Mouse (Mus musculus) frontal cortex, postnatal 36 days (tissue): ENCODE data around the gene Il5.
A peak's percentile ranks its signal among the peaks of the same experiment; 100 is the strongest.

Experiments used
- DNase-seq, 2 experiments: peaks; one replicate each; pipeline ENCODE4 v3.0.0; 2022; ENCODE audit warnings: low spot score in 2 of 2

The Il5 gene

DNA sequence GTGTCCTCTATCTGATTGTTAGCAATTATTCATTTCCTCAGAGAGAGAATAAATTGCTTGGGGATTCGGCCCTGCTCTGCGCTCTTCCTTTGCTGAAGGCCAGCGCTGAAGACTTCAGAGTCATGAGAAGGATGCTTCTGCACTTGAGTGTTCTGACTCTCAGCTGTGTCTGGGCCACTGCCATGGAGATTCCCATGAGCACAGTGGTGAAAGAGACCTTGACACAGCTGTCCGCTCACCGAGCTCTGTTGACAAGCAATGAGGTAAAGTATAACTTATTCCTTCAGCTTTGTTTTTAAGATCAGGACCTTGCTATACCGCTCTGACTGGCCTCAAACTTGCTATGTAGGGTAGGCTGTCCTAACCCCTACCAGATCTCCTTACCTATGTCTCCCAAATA, at the start of gene Il5:
Gene Il5, plus strand, starts transcription at position 80 of the 400 bp plus-strand sequence.
- no peak for DNase-seq

DNA sequence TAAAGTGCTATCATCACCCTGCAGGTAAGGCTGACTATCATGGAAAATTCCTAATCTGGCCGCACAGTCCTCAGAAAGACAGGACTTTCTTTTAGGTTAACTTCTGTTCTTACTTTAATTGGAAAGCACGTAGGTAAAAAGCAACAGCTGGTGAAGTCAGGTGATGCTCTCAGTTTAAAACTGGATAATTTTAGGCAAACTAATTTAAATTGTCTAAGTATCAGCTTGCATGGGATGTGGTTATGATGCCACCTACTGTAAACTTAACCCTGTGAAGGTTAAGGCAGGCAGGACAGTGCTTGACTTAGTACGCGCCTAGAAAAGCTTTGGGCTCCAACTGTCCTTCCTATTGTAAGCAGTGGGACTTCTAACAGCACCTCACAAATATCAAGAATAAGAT, 49.2 kb upstream of the Il5 start:
- DNase-seq, result no peak

DNA sequence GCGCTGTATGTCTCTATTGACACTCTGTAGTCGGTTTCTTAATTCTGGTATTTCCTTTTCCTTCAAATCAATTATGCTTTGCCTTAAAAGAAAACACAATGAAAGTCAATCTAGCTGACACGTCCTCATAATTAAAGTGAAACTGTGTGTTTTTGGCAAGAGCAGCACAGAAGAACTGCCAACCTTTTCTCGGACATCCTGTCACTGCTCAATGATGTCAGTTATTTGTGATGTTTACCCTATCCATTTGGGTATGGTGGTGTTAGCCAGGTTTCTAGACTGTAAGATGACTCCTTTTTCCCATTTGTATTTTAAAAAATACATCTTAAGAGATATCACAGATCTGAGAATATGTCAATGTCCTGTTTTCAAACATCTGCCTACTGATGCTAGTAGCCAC, 40.5 kb upstream of the Il5 start:
- no peak for DNase-seq

DNA sequence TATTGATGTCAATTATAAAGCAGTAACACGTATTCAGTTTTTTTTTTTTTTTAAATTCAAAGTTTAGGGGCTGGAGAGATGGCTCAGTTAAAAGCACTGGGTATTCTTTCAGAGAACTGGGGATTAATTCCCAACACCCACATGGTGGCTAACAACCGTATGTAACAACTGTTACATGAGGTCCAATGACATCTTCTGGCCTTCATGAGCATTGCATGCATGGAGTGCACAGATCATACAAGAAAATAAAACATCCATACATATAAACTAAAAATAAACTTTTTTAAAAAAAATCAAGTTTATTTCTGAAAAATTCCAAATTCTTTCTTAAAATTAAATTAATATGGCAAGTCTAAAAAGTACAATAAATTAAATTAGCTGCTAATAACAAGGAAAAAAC, 38.9 kb upstream of the Il5 start:
- DNase-seq, result no peak

DNA sequence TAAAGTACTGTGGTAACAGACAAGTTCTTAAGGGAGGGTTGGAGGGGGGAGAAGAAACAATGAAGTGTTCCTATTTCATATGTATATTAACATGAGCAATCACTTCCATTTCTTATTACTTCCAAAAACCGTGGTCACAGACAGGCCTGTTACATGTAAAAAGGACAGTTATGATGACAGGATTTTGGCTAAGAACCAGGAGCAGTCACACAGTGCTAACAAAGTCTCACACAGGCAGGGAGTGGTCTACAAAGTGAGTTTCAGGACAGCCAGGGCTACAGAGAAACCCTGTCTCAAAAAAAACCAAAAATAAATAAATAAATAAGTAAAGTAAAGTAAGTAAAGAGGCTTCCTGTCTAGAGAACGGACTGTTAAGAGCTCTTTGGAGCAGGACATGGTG, 38.4 kb upstream of the Il5 start:
- DNase-seq, result no peak

DNA sequence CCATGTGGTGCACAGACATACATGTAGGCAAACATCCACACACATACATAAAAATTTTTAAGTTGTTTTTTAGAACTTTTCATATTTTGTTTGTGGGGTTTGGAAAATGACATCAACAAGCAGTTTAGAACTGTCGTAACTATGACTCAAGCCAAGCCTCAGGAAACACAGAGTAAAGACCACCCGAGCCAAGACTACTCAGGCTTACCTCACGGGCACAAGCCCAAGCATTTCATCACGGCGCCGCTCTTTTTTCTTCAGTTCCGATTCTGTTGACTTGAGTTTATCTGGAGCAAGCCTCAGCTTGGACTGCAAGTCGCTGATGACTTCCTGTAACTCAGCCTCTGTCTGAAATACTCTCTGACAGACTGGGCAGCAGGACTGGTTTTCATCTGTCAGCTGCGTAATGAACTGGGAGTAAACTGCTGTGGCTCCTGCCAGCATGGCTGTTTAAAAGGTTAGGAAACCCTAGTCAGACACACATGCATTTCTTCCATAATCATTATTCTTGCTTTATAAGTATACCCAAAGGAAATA, 37.5 kb upstream of the Il5 start:
- DNase-seq, result no peak

DNA sequence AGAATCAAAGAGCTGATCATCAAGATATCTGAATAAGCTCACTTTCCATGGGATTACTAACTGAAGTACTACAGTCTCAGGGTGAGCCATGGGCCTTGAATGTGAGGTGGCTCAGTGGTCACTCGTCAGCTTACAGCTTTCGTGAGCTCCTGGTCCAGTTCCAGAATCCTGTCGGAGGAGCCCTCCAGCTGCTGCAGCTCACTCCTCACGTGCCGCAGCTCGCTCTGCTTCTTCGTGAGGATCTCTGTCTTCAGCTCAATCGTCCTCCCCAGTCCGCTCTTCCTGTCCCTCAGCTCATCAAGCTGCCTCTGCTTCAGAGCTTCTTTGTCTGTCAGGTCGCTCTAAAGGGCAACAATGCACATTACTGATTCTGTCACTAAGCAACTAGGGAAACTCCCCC, 28.6 kb upstream of the Il5 start:
- DNase-seq, result no peak

DNA sequence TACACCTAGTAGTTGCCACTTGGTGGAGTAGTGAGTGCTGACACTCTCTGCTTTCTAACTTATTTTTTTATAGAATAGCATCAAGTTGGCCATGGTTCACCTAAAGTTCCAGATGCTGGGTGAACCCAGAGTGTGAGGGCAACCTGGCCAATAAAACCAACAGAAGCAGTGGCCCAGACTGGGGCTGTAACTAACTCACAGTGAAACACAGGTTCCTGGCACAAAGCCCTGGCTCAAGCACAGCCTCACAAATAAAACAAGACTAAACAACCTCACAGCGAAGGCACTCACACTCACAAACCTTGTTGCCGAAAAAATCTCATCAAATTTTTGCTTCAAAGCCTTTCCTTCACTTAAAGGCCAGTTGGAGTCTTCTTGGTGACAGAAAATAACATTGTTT, 22.1 kb upstream of the Il5 start:
- no peak for DNase-seq

DNA sequence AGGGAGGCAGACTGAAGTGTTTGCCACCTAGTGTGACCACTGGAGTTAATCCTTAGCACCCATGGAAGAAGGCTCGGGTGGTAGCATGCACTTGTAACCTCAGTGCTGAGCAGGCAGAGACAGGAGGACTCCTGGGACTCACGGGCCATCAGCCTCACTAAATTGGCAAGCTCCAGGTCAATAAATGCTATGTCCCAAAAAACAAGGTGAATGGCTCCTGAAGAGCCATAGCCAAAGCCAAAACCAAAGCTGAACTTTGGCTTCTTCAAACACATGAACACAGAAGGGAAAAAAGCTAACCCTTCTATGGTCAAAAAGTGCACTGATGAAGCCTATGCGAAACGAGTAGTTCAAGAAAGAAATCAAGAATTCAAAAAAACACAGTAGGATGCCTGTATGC, 21.2 kb upstream of the Il5 start:
- no peak for DNase-seq

DNA sequence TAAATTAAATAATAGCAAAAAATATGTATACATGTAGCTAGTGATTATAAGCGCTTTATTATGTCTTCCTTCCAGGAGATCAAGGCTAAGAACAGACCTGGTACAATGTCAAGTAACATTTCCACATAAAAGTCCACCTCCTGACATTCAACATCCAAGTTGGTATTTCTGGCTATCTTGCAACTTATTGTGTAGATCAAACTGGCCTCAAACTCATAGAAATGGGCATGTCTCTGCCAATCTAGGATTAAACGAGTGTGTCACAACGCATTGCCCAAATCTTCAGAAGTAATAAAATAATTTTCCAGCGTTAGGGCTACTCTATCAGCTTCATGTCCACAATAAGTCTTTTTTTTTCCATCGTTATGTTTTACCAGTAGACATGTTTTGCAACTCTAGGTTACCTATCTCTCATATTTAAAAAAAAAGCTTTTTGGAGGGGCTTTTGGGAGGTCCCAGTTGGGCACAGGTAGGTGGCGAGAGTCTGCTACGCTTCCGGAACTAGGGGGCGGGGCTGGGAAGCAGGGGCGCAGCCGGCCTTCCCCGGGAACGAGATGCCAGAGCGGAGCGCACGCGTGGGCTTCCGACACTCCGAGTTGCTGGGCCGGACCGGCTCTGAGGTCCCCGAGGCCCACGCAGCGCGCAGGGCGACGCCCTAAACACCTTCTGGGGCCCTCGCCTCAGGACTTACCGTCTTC, 14.2 kb upstream of the Il5 start:
- DNase-seq, result peak in 1 of 2 experiments; percentile 12

DNA sequence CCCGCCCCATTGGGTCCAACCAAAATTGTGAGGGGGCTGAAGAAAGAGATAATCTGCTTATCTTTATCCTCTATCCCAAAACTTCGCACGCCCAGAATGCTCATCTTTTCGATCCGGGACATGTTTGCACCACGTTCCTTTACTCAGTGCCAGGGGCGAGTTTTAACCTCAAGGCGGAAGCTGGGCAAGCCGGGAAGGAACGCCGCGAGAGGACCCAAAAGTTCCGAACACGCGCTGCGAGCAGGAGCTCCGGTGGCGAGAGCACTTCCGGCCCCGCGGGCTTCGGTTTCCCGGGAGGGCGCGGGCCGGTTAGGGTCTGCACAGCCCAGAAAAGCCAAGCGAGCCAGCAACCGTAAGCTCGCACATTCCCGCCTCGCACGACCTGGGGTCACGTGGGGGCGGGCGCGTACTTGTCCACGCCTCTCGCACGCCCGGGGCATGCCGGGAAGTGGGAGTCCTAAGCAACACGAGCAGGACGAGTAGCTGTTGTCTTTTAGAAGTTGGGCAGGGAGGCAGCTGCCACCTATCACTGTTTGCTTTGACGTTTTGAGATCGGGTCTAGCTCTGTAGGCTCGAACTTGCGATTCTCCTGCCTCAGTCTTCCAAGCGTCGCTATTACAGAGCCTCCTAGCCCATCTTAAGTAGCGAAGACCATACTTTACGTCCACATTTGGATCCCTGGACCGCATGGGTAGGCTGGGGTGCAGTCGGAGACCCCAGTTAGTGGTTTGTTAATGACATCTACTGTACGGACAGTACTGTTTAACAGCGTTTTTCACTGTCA, 13.5 kb upstream of the Il5 start, which contains the start of gene Rad50:
Gene Rad50, minus strand, starts transcription at position 386 of the 784 bp plus-strand sequence.
- DNase-seq, result peak; percentile 88 to 92

DNA sequence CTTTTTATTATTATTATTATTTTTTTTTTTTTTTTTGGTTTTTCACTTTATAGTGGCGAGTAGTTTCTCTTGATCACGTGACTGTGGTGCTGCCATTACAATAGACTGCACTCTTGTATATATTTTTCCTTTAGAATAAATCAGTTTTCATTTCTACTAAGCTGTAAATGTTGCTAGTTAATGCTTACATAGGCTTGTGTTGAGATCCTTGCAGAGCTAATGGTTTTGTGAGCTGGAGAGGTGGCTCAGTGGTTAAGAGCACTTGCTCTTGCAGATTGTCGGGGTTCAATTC, 12.9 kb upstream of the Il5 start:
- DNase-seq, result no peak

DNA sequence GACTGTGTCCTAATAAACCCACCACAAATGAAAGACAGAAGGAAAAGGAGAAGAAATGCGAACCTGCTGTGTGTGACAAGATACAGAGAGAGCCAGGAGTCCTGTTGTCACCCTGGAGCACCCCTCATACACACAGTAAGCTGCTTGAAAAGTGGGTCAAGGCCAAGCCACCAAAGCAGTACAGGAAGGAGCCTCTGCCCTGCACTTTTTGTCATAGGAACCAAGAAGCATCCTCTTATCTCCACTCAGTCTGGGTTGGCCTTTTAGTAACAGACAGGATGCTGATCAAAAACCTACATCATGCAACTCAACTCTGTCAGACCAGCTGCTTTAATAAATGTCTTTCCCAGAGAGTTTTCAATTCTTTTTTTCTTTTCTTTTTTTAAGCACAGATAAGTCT, 893 bp upstream of the Il5 start:
- DNase-seq, result no peak

DNA sequence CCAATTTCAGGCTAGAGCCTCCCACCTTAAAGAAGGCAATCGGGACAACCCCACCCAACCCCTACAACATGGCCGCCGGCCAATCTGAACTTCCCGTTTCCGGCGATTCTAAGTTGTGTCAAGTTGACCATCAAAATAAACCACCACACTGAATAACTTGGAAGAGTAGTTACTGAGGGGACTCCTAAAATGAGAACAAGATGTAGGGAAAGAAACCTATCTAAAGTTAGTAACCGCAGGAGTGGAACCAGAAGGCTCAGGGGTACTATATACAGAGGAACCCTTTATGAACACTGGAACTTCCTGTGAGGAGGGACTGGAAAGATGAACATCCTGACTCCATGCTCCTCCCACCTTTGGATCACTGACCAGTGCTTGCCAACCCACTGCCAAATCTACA, 10.9 kb downstream of the Il5 start:
- no peak for DNase-seq

DNA sequence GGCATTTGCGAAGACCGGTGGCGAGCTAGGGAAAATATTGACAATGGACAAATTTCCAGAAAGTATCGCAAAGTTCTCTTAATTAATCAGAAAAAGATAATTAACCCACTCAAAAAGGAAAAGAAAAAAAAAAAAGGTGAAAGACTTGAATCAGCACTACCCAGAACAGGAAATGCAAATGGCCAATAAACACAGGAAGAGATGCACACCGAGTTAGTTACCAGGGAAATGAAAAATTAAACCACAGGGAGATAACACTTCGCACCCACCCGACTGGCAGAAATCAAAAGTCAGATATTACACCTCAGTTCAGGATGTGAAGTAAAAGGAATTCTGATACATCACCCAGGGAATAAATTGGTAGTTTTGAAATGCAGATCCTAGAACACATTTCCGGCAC, 11.7 kb downstream of the Il5 start:
- no peak for DNase-seq

DNA sequence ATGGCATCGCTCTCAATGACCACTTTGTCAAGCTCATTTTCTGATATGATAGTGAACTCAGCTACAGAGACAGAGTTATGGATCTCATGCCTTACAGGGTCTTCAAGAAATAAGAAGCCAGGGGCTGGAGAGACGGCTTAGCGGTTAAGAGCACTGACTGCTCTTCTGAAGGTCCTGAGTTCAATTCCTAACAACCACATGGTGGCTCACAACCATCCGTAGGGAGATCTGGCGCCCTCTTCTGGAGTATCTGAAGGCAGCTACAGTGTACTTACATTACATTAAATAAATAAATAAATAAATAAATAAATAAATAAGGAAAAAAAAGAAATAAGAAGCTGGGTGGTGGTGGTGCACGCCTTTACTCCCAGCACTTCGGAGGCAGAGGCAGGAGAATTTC, 13.2 kb downstream of the Il5 start:
- DNase-seq, result no peak

DNA sequence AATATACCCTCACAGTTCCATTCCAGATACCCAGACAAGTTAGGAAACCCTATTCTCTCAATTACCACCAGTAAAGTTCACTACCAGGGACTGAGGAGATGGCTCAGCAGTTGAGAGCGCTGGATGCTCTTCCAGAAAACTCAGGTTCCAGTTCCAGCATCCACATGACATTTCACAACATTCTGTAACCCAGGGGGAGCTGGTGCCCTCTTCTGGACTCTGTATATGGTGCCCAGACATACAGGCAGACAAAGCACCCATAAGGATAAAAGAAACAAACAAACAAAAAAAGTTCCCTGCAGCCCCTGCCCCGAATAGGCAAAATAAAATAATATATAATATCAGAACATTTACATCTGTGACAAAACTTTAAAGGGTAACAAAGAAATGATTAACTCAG, 13.8 kb downstream of the Il5 start:
- no peak for DNase-seq

DNA sequence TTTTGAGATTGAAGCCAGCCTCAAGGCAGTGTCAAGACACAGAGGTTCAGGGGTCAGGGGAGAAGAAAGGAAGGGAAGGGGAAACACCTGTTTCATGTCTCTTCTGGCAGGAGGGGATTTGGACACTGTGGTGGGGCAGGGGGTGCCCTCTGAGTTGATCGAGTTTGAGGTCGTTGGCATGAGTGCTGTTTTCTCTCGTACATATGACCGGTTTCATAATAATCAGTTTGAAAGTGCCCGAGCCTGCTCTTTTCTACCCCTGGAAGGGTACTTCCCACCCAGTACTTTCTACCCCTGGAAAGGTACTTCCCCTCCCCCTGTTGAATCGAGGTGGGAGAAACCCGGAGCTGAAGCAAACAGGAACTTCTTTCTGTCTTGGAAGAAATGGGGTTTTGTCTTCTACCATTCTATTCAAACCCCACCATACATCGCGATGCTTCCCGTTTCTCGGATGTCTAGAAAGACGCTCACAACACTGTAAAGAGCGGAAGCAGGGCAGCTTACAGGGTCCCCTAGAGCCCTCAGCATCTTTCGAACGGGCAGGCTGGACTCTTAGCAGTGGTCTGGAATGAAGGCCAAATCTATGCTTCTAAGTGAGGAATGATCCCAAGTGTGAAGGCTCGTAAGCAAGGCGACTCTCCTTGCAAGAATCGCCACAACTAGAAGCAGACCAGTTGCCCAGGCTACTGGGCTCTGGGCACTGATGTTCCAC, 14.5 kb downstream of the Il5 start:
- DNase-seq, result no peak

DNA sequence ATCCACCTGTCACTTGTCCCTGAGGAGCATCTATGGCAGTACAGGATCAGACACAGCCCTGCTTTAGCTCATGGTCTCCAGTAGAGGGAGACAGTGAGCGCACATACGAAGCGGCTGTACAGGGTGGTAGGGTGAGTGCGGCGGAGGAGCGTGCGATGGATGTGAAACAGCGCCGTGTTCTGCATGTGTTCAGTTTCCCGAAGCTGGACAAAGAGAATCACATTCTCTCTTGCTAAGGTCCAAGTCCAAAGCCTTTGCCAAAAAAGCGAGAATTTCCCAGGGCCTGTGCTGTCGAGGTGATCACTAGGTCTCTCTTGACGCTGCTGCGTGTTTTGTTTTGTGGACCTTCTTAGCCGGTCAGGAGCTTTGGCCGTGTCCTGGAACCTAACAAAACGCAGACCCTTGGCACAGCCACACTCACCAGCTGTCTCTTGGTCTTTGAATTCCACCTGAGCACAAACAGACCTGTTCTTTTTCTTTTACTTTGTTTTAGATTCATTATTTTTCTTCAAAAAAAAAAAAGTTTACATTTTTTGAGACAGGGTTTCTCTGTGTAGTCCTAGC, 15.2 kb downstream of the Il5 start:
- DNase-seq, result peak; percentile 45 to 50

DNA sequence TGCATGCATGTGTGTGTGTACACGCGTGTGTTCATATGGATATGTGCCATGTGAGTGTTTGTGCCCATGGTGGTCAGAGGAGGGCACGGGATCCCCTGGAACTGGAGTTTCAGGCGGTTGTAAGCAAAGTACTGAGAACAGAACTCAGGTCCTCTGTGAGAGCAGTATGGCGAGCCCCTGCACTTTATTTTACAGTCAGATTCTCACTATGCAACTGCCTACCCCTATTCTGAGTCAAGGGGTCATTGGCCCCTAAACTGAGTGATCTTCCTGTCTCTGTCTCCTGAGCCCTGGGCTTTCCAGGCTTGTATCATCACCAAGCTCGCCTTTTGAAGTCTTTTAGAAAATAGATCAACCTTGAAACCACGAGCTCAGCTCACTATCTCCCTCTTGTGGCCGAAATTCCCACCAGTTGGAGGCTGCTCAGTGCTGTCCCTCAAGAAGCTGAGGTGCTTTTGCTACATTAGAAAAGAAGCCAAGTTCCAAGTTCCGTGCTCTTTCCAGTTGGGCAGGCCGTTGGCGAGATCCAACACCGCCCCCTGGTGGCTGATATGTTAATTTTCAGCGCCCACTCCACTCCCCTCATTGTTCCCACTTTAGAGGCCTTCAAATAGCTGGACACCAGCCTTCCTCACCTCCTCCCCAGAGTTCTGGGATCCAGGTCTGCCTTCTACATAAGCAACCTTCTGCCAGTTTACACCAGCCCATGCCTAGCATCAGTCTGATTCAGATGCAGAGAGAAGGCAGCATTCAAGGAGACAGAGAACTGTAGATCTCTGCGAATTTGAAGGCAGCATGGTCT, 16.4 kb downstream of the Il5 start:
- peak; percentile 71 to 79 for DNase-seq

DNA sequence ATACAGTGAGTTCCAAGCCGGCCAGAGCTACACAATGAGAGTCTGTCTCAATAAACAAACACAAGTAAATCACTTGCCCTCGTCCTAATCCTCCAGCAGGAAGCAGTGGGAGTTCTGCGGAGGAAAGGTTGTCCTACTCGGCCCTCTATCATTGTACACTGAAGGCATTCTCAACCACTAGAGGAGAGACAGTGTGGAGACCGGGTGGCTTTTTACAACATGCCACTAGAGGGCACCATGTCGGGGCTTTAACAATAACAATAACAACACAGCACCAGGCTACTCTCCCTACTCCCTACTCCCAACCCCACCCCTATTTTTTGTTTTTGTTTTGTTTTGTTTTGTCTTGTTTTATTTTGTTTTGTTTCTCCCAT, 17.0 kb downstream of the Il5 start:
- peak; percentile 44 to 60 for DNase-seq

DNA sequence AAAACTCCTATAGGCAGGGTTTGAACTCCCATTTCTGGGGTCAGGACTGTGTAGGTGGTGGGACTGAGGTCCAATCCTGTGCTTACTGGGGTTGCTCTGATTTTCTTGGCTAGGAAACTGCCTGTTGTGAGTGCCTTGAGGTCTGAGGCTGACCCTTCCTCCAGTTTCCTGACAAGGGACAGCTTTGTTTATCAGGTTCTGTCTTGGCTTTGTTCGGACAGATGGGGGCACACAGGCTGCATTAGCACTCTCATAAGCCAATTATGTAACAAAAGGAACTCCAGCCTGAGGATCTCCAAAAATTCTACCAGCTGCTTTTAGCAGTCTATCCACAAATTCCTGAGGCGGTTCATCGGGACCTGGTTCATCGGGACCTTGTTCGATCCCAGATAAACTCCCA, 21.8 kb downstream of the Il5 start:
- DNase-seq, result no peak
